Mouse (Mus musculus) CD4-positive naive resting alpha-beta T cell, adult 57 days (primary cell): ENCODE results near the gene Gm17654. TPM values are rescaled to one million over a fixed set of nuclear protein-coding genes. Genes with fewer than 3 reads are reported as not detected.

ENCODE experiments used
- total RNA-seq: library from RNA; stranded (reverse); gene quantifications from one replicate; pipeline ENCODE4 v1.2.4, GENCODE M21; 2023

The Gm17654 gene
- not detected for total RNA-seq

GRCm38 (mm10) chr14:43579046-43579445 is at the start of gene Gm17654:
Gm17654 (minus strand) TSS chr14:43579146.

GRCm38 (mm10) chr14:43607913-43608312 is 29.0 kb upstream of the Gm17654 start, which contains the start of gene Gm10375:
Gm10375 (minus strand) TSS chr14:43608013.

GRCm38 (mm10) chr14:43543276-43543675 is 35.7 kb downstream of the Gm17654 start, which contains the start of gene Gm5799:
Gm5799 (plus strand) TSS chr14:43543576.

Other genes starting within 250 kb of the Gm17654 start
- gene 1700001F09Rik, start 231.3 kb downstream of the Gm17654 start, total RNA-seq: not detected
- not detected for gene Gm8138, start 162.8 kb downstream of the Gm17654 start, total RNA-seq
- not detected for gene Gm5799, start 35.6 kb downstream of the Gm17654 start, total RNA-seq
- gene Gm10375, start 28.9 kb upstream of the Gm17654 start, total RNA-seq: not detected
- gene Gm8165, start 98.1 kb upstream of the Gm17654 start, total RNA-seq: not detected
- 0.83 TPM for gene Gm7324, start 118.7 kb upstream of the Gm17654 start, total RNA-seq
- not detected for gene Gm16506, start 148.3 kb upstream of the Gm17654 start, total RNA-seq
- gene Gm6526, start 168.7 kb upstream of the Gm17654 start, total RNA-seq: not detected
- gene Gm8180, start 205.6 kb upstream of the Gm17654 start, total RNA-seq: not detected